Mouse (Mus musculus) testis, adult 2 months (tissue): Measurements from ENCODE around the gene Wdr62.

Experiments used
- CTCF ChIP-seq: fragments of 200-500 bp; IDR thresholded peaks from 2 replicates; pipeline ENCODE4 v1.5.1; 2012; ENCODE audit warnings: low read depth, mild to moderate bottlenecking, inconsistent platforms, low read length, moderate library complexity; ENCODE audit not compliant: control insufficient read depth, insufficient read depth, insufficient replicate concordance
- POLR2A ChIP-seq: fragments of 200-500 bp; IDR thresholded peaks from 2 replicates; pipeline ENCODE4 v1.6.1; 2012; ENCODE audit warnings: low read depth, mild to moderate bottlenecking, inconsistent platforms, low read length, moderate library complexity; ENCODE audit not compliant: control insufficient read depth

DNA sequence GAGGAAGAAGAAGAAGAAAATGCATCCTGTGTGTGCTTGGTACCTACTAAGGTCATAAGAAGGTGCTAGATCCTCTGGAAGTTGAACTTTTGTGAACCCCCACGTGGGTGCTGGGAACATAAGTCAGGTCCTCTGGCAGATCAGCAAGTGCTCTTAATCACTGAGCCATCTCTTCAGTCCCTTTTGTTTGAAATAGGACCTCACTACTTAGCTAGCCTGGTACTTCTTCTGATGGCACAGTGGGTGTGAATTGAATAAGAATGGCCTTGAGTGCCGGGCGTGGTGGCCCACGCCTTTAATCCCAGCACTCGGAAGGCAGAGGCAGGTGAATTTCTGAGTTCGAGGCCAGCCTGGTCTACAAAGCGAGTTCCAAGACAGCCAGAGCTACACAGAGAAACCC is 14.3 kb downstream of the Wdr62 start:
- no peak for TF ChIP-seq POLR2A
- TF ChIP-seq CTCF = no peak
